Mouse (Mus musculus): ENCODE data around the gene Srrm4.
"Not testable (repeated sequence)": the region's sequence is repeated elsewhere in the genome, so short reads cannot be mapped to it uniquely, and the experiment has no call there.

The Srrm4 gene

GRCm38 (mm10) chr5:116442697-116443458 lies 148.7 kb downstream of the Srrm4 start:
- DNase-seq (ENCODE audit: low spot score) = no peak

- no peak for DNase-seq (ENCODE audit: low spot score)
Measured at GRCm38 (mm10) chr5:116440251-116440650, 151.4 kb downstream of the Srrm4 start.

- DNase-seq (ENCODE audit: low spot score) = no peak
Measured at GRCm38 (mm10) chr5:116438328-116438727, 153.3 kb downstream of the Srrm4 start.

GRCm38 (mm10) chr5:116436117-116436516 lies 155.5 kb downstream of the Srrm4 start:
- no peak for DNase-seq (ENCODE audit: low spot score)

- DNase-seq (ENCODE audit: low spot score) = no peak
Measured at GRCm38 (mm10) chr5:116434976-116435850, 156.4 kb downstream of the Srrm4 start.

GRCm38 (mm10) chr5:116432871-116433270 lies 158.7 kb downstream of the Srrm4 start:
- DNase-seq (ENCODE audit: low spot score) = no peak

GRCm38 (mm10) chr5:116426701-116427100 lies 164.9 kb downstream of the Srrm4 start:
- DNase-seq (ENCODE audit: low spot score) = no peak

GRCm38 (mm10) chr5:116425709-116426108 lies 165.9 kb downstream of the Srrm4 start:
- DNase-seq (ENCODE audit: low spot score) = not testable (repeated sequence)

GRCm38 (mm10) chr5:116425273-116425672 lies 166.3 kb downstream of the Srrm4 start:
- no peak for DNase-seq (ENCODE audit: low spot score)

- no peak for DNase-seq (ENCODE audit: low spot score)
Measured at GRCm38 (mm10) chr5:116423746-116424145, 167.9 kb downstream of the Srrm4 start.

- DNase-seq (ENCODE audit: low spot score) = peak; percentile 60
Measured at GRCm38 (mm10) chr5:116422699-116423201, 168.9 kb downstream of the Srrm4 start, which contains the start of gene Hspb8. Gene Hspb8, minus strand, starts transcription at chr5:116422864.

GRCm38 (mm10) chr5:116421791-116422481 lies 169.7 kb downstream of the Srrm4 start:
- no peak for DNase-seq (ENCODE audit: low spot score)

GRCm38 (mm10) chr5:116420759-116421225 lies 170.8 kb downstream of the Srrm4 start:
- DNase-seq (ENCODE audit: low spot score) = no peak

- no peak for DNase-seq (ENCODE audit: low spot score)
Measured at GRCm38 (mm10) chr5:116420213-116420612, 171.4 kb downstream of the Srrm4 start.

GRCm38 (mm10) chr5:116419322-116420045 lies 172.1 kb downstream of the Srrm4 start:
- no peak for DNase-seq (ENCODE audit: low spot score)

- DNase-seq (ENCODE audit: low spot score) = no peak
Measured at GRCm38 (mm10) chr5:116416208-116416607, 175.4 kb downstream of the Srrm4 start.

GRCm38 (mm10) chr5:116409689-116410590 lies 181.7 kb downstream of the Srrm4 start:
- no peak for DNase-seq (ENCODE audit: low spot score)

- no peak for DNase-seq (ENCODE audit: low spot score)
Measured at GRCm38 (mm10) chr5:116408965-116409364, 182.7 kb downstream of the Srrm4 start.

- no peak for DNase-seq (ENCODE audit: low spot score)
Measured at GRCm38 (mm10) chr5:116407936-116408335, 183.7 kb downstream of the Srrm4 start.

GRCm38 (mm10) chr5:116407321-116407720 lies 184.3 kb downstream of the Srrm4 start:
- no peak for DNase-seq (ENCODE audit: low spot score)
